Mouse (Mus musculus): ENCODE results near the gene Stag1. TPM values are rescaled to one million over a fixed set of nuclear protein-coding genes. Genes with fewer than 3 reads are reported as not detected.

Gene Stag1
- polyA plus RNA-seq, 1 experiment, result 72.8 TPM

- Histone ChIP-seq H3K9ac (ENCODE audit: low read depth, poor library complexity, severe bottlenecking) (peak overlapping the region; percentile 97), H3K9me3 (replicated peaks; ENCODE audit: control insufficient read depth, insufficient read depth, low read length, poor library complexity, severe bottlenecking) (no peaks in the 10 kb centered on the region), H3K36me3 (ENCODE audit: control insufficient read depth, insufficient read depth, low read length, poor library complexity, severe bottlenecking) (no peaks in the 10 kb centered on the region), H3K27ac (ENCODE audit: insufficient read depth, low read length) (peak overlapping the region; percentile 85), H3K27me3 (ENCODE audit: control insufficient read depth, insufficient read depth, low read length, poor library complexity, severe bottlenecking) (no peaks in the 10 kb centered on the region), H3K4me3 (ENCODE audit: low read depth, low read length) (peak overlapping the region; percentile 82), H3K4me1 (ENCODE audit: control insufficient read depth, insufficient read depth, low read length) (no peaks in the 10 kb centered on the region)
- no peak for TF ChIP-seq POLR2A (IDR thresholded peaks at IDR 0.05; ENCODE audit: insufficient read depth, low read length)
- 0 out of 2 replicates have a peak, but pooled peaks have one; percentile 24 for TF ChIP-seq EP300 (IDR thresholded peaks at IDR 0.05; ENCODE audit: insufficient read depth, low read depth, low read length)
- TF ChIP-seq CTCF (IDR thresholded peaks at IDR 0.05; ENCODE audit: low read depth, low read length), result peak; percentile 93
Measured at GRCm38 (mm10) chr9:100642840-100643697, 45.5 kb downstream of the Stag1 start.

- H3K4me3 ChIP-seq (ENCODE audit: low read depth, low read length), result peak overlapping the region; percentile 81
- peak overlapping the region; percentile 97 for H3K9ac ChIP-seq (ENCODE audit: low read depth, poor library complexity, severe bottlenecking)
- H3K36me3 ChIP-seq (ENCODE audit: control insufficient read depth, insufficient read depth, low read length, poor library complexity, severe bottlenecking), result no peaks in the 10 kb centered on the region
- no peaks in the 10 kb centered on the region for H3K9me3 ChIP-seq (replicated peaks; ENCODE audit: control insufficient read depth, insufficient read depth, low read length, poor library complexity, severe bottlenecking)
- no peaks in the 10 kb centered on the region for H3K4me1 ChIP-seq (ENCODE audit: control insufficient read depth, insufficient read depth, low read length)
- H3K27me3 ChIP-seq (ENCODE audit: control insufficient read depth, insufficient read depth, low read length, poor library complexity, severe bottlenecking), result no peaks in the 10 kb centered on the region
- H3K27ac ChIP-seq (ENCODE audit: insufficient read depth, low read length), result peak overlapping the region; percentile 58
- TF ChIP-seq EP300 (IDR thresholded peaks at IDR 0.05; ENCODE audit: insufficient read depth, low read depth, low read length) (no peak), POLR2A (IDR thresholded peaks at IDR 0.05; ENCODE audit: insufficient read depth, low read length) (no peak), CTCF (IDR thresholded peaks at IDR 0.05; ENCODE audit: low read depth, low read length) (no peak)
Measured at GRCm38 (mm10) chr9:100644071-100644771, 46.6 kb downstream of the Stag1 start.

GRCm38 (mm10) chr9:100645026-100645940 lies 47.7 kb downstream of the Stag1 start:
- no peaks in the 10 kb centered on the region for H3K4me1 ChIP-seq (ENCODE audit: control insufficient read depth, insufficient read depth, low read length)
- no peaks in the 10 kb centered on the region for H3K9me3 ChIP-seq (replicated peaks; ENCODE audit: control insufficient read depth, insufficient read depth, low read length, poor library complexity, severe bottlenecking)
- H3K4me3 ChIP-seq (ENCODE audit: low read depth, low read length), result no peak overlapping the region
- no peaks in the 10 kb centered on the region for H3K36me3 ChIP-seq (ENCODE audit: control insufficient read depth, insufficient read depth, low read length, poor library complexity, severe bottlenecking)
- no peaks in the 10 kb centered on the region for H3K27me3 ChIP-seq (ENCODE audit: control insufficient read depth, insufficient read depth, low read length, poor library complexity, severe bottlenecking)
- no peak overlapping the region for H3K27ac ChIP-seq (ENCODE audit: insufficient read depth, low read length)
- peak overlapping the region; percentile 46; the same call in 1 of the 2 replicates for H3K9ac ChIP-seq (ENCODE audit: low read depth, poor library complexity, severe bottlenecking)
- TF ChIP-seq EP300 (IDR thresholded peaks at IDR 0.05; ENCODE audit: insufficient read depth, low read depth, low read length), result no peak

DNA sequence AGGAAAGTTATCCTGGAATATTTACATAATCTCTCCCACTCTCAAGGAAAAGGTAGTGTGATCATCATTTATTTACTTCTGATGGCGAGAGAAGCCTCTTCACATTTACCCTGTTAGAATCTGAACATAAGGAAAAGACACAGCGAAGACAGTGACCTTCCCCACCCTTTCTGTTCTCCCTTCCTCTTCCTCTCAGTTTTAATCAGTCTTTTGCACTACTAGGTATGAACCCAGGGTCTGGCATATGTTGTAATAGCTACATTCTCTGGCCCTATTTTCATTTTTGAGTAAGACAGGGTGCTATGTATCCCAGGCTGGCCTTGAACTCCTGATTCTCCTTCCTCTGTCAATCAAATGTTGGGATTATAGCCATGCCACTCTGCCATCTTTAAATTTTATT lies 48.7 kb downstream of the Stag1 start:
- no peaks in the 10 kb centered on the region for H3K9me3 ChIP-seq (replicated peaks; ENCODE audit: control insufficient read depth, insufficient read depth, low read length, poor library complexity, severe bottlenecking)
- no peaks in the 10 kb centered on the region for H3K4me1 ChIP-seq (ENCODE audit: control insufficient read depth, insufficient read depth, low read length)
- H3K36me3 ChIP-seq (ENCODE audit: control insufficient read depth, insufficient read depth, low read length, poor library complexity, severe bottlenecking), result no peaks in the 10 kb centered on the region
- no peaks in the 10 kb centered on the region for H3K27me3 ChIP-seq (ENCODE audit: control insufficient read depth, insufficient read depth, low read length, poor library complexity, severe bottlenecking)
- no peak overlapping the region for H3K9ac ChIP-seq (ENCODE audit: low read depth, poor library complexity, severe bottlenecking)
- TF ChIP-seq POLR2A (IDR thresholded peaks at IDR 0.05; ENCODE audit: insufficient read depth, low read length), result no peak
- H3K27ac ChIP-seq (ENCODE audit: insufficient read depth, low read length), result no peak overlapping the region
- H3K4me3 ChIP-seq (ENCODE audit: low read depth, low read length), result no peak overlapping the region

DNA sequence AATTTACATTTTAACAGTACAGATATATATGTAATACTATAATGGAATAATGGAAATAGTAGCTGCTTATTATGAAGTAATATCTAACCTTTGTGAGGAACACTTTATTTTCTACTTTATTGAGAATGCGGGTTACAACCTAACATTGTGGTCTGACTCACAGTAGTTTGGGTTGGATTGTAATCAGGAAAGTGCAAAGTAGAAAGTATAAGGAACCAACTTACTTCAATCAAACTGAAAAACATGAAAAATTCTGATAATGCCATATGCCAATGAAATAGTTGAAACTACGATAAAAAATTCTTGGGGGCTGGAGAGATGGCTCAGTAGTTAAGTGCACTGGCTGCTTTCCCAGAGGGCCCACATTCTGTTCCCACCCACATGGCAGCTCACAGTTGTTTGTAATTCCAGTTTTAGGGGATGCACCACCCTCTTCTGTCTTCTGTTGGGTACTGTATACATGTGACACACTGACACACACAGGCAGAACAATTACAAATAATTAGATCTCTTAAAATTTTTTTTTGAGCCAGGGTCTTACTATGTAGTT lies 50.3 kb downstream of the Stag1 start:
- Histone ChIP-seq H3K4me3 (ENCODE audit: low read depth, low read length) (no peak overlapping the region), H3K4me1 (ENCODE audit: control insufficient read depth, insufficient read depth, low read length) (no peaks in the 10 kb centered on the region), H3K9me3 (replicated peaks; ENCODE audit: control insufficient read depth, insufficient read depth, low read length, poor library complexity, severe bottlenecking) (no peaks in the 10 kb centered on the region), H3K9ac (ENCODE audit: low read depth, poor library complexity, severe bottlenecking) (no peak overlapping the region), H3K27me3 (ENCODE audit: control insufficient read depth, insufficient read depth, low read length, poor library complexity, severe bottlenecking) (no peaks in the 10 kb centered on the region), H3K36me3 (ENCODE audit: control insufficient read depth, insufficient read depth, low read length, poor library complexity, severe bottlenecking) (no peaks in the 10 kb centered on the region), H3K27ac (ENCODE audit: insufficient read depth, low read length) (no peak overlapping the region)
- TF ChIP-seq CTCF (IDR thresholded peaks at IDR 0.05; ENCODE audit: low read depth, low read length), result no peak
- no peak for TF ChIP-seq EP300 (IDR thresholded peaks at IDR 0.05; ENCODE audit: insufficient read depth, low read depth, low read length)
- TF ChIP-seq POLR2A (IDR thresholded peaks at IDR 0.05; ENCODE audit: insufficient read depth, low read length), result no peak
